Mouse (Mus musculus): ENCODE results near the gene Hspa1a.

- TF ChIP-seq POLR2AphosphoS2 (IDR thresholded peaks at IDR 0.05; ENCODE audit: insufficient read length, low read depth) (no peak), TCF12 (IDR thresholded peaks at IDR 0.05; ENCODE audit: insufficient read depth, poor library complexity, severe bottlenecking) (no peak), REST (IDR thresholded peaks at IDR 0.05; ENCODE audit: insufficient read depth, insufficient read length) (no peak), USF1 (IDR thresholded peaks at IDR 0.05; ENCODE audit: low read depth) (no peak), TCF3 (IDR thresholded peaks at IDR 0.05; ENCODE audit: insufficient read length, low read depth) (no peak), POLR2A (IDR thresholded peaks at IDR 0.05; ENCODE audit: insufficient read length, low read depth) (no peak), MYOG (IDR thresholded peaks at IDR 0.05; ENCODE audit: control insufficient read depth in 1 of 3, insufficient read depth in 1 of 3, insufficient read length in 2 of 3, low read depth in 2 of 3) (no peak), E2F4 (IDR thresholded peaks at IDR 0.05; ENCODE audit: insufficient read depth) (no peak)
Observed at GRCm38 (mm10) chr17:35007387-35007991, 35.5 kb upstream of the Hspa1a start.
